Mouse (Mus musculus): Measurements from ENCODE around the gene Rprd1b.

DNA sequence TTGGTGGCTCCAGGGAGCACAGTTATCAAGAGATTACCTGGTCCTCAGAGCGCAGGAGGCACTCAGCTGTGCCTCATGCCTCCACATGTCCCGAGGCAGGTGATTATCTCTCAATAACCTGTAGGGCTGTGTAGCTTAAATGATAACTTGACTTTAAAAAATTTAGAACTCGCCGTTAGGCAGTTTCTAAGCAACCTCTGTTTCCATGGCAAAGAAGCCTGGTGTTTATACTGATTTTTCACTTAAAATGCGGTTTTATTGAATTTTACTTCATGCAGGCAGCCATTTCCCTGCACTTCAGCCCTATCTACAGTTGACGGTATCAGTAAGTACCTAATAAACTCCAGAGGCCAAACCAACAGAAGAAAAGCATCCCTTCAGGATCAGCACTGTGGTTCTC, 42.1 kb upstream of the Rprd1b start:
- TF ChIP-seq GATA1 (IDR thresholded peaks at IDR 0.05; ENCODE audit: borderline replicate concordance, low read length) = no peak
- no peak for TF ChIP-seq FLI1 (IDR thresholded peaks at IDR 0.05; ENCODE audit: low read length)
